In the genomic region with DNA sequence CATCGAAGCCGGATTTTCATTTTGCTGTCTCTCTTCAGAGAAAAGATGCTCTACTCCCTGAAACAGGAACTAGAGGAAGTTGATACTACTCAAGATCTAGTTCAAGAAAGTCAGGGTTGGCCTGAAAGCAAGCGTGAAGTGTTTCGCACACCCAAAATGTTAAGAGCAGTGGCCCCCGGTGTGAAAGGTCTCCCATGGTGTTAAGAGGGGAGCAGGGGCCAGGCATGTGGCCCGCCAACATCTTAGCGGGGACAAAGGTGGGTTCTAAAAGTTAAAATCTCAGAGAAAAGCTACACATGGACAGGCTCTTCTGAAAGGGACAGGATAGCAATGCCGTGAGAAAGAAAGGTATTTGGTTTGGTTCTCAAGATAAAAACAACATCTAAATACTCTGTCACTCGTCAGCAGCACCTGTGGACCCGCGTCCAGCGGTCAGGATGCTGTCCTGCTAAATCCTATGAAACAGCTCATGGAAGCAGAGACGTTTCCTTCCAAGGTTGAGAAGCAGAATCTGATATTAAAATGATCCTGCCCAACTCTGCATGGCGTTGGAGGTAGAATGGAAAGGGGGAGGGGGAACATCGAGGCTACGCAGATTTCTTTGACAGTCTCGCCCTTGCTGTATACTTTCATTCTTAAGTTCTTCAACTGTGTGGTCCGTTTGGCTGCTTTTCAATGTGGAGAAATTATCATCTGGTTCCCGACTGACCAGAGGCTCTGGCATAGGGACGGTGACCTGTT, we compare ENCODE assay signal across 9 mouse cellular contexts. TPM values are rescaled to one million over a fixed set of nuclear protein-coding genes. Genes with fewer than 3 reads are reported as not detected.
A peak's percentile ranks its signal among the peaks of the same experiment; 100 is the strongest.
DNase-seq lines count a peak whose midpoint lies in the region; ATAC-seq and TF ChIP-seq lines count a peak whose summit lies in the region.
"Had no signal": no experiment of that assay in that cellular context is flagged by ENCODE, and none has a peak within 500 bp of the region (broad histone marks: within the 10 kb centered on the region; RNA-seq: fewer than 3 reads in every experiment).

No protein-coding gene starts in this region.

- no peak overlapping the region for H3K4me3 ChIP-seq in kidney, postnatal 0 days (replicated peaks; ENCODE audit: low read depth, low read length)
- peak overlapping the region; percentile 50 to 61 (median 52) for H3K4me3 ChIP-seq in CH12.LX (replicated peaks in 1 of 3; ENCODE audit: low read depth in 2 of 3, low read length in 2 of 3, poor library complexity in 1 of 3)
- peak overlapping the region; percentile 36 for H3K4me3 ChIP-seq in brown adipose tissue, adult 24 weeks (ENCODE audit: insufficient read depth, low read depth, low read length)
- H3K4me3 ChIP-seq in liver, embryonic 15.5 days (replicated peaks), result peak overlapping the region; percentile 50
- H3K4me3 ChIP-seq: hindbrain, embryonic 13.5 days had no signal

- no peaks in the 10 kb centered on the region for H3K27me3 ChIP-seq in kidney, postnatal 0 days (ENCODE audit: insufficient read depth, low read length)
- peaks cover 2% of the 10 kb centered on the region for H3K27me3 ChIP-seq in CH12.LX (replicated peaks)
- H3K27me3 ChIP-seq in liver, embryonic 15.5 days, result no peaks in the 10 kb centered on the region
- H3K27me3 ChIP-seq: hindbrain, embryonic 13.5 days had no signal

- H3K79me2 ChIP-seq in CH12.LX (replicated peaks; ENCODE audit: control insufficient read depth, extremely low read depth, insufficient read depth, poor library complexity, severe bottlenecking), result no peaks in the 10 kb centered on the region

- no peaks in the 10 kb centered on the region for H3K36me3 ChIP-seq in kidney, postnatal 0 days (ENCODE audit: insufficient read depth, low read length)
- H3K36me3 ChIP-seq in CH12.LX (replicated peaks in 1 of 2; ENCODE audit: control insufficient read depth in 1 of 2, insufficient read depth in 1 of 2, low read length in 1 of 2), result peaks cover 0 to 3% of the 10 kb centered on the region in 2 experiments
- H3K36me3 ChIP-seq in liver, embryonic 15.5 days (replicated peaks), result no peaks in the 10 kb centered on the region
- H3K36me3 ChIP-seq: hindbrain, embryonic 13.5 days had no signal

- peak; percentile 49 for TF ChIP-seq EP300 in CH12.LX (IDR thresholded peaks at IDR 0.05; ENCODE audit: low read length)

- no peak for TF ChIP-seq CTCF in kidney, postnatal 0 days (IDR thresholded peaks at IDR 0.05; ENCODE audit: low read depth)
- TF ChIP-seq CTCF in CH12.LX (conservative IDR thresholded peaks at IDR 0.05 in 1 of 2, IDR thresholded peaks at IDR 0.05 in 1 of 2; ENCODE audit: low read depth in 2 of 2, low read length in 2 of 2), result no peak

- no peaks in the 10 kb centered on the region for H3K4me1 ChIP-seq in kidney, postnatal 0 days (replicated peaks; ENCODE audit: insufficient read depth, low read length)
- H3K4me1 ChIP-seq in CH12.LX (ENCODE audit: control insufficient read depth in 1 of 2, insufficient read depth in 2 of 2), result peaks cover 18 to 53% of the 10 kb centered on the region in 2 experiments
- H3K4me1 ChIP-seq in brown adipose tissue, adult 24 weeks (ENCODE audit: control insufficient read depth, insufficient read depth, insufficient read length, low read length), result peaks cover 6% of the 10 kb centered on the region; the same call in 1 of the 2 replicates
- peaks cover 24% of the 10 kb centered on the region for H3K4me1 ChIP-seq in liver, embryonic 15.5 days (replicated peaks)
- H3K4me1 ChIP-seq: hindbrain, embryonic 13.5 days had no signal

- in situ Hi-C loops in CH12.LX (cut with MboI; ENCODE audit: low pct_ligation_motif_present, low pct_unique_long_range_greater_than_20kb, low sequenced_read_pairs), result loop anchor here (5.0 kb wide), 1 partner anchor 33 kb away; no protein-coding TSS in a partner anchor

- no peak for TF ChIP-seq RAD21 in CH12.LX (IDR thresholded peaks at IDR 0.05; ENCODE audit: low read depth, low read length)

- no peaks in the 10 kb centered on the region for H3K9me3 ChIP-seq in kidney, postnatal 0 days (replicated peaks; ENCODE audit: low read length)
- no peaks in the 10 kb centered on the region for H3K9me3 ChIP-seq in CH12.LX (replicated peaks; ENCODE audit: low read length)
- H3K9me3 ChIP-seq in liver, embryonic 15.5 days (replicated peaks), result no peaks in the 10 kb centered on the region
- H3K9me3 ChIP-seq: hindbrain, embryonic 13.5 days had no signal

- ATAC-seq in kidney, postnatal 0 days (replicated peaks; ENCODE audit: low FRiP score, low read depth), result no peak
- 0 out of 2 replicates have a peak, but pooled peaks have one; percentile 4 for ATAC-seq in liver, embryonic 15.5 days (ENCODE audit: insufficient read depth)

- dilution Hi-C loops in CH12.LX (cut with MboI; ENCODE audit: extremely low pct_ligation_motif_present, extremely low pct_unique_long_range_greater_than_20kb, low sequenced_read_pairs), result no loop called here

- H3K9ac ChIP-seq in kidney, postnatal 0 days (ENCODE audit: low read depth, low read length), result no peak overlapping the region
- H3K9ac ChIP-seq in CH12.LX (ENCODE audit: insufficient read depth, low read depth), result peak overlapping the region; percentile 83
- H3K9ac ChIP-seq in liver, embryonic 15.5 days, result peak overlapping the region; percentile 30
- H3K9ac ChIP-seq: hindbrain, embryonic 13.5 days had no signal

- WGBS in kidney, postnatal 0 days, result 72% methylated on average over 20 of the region's 20 CpGs
- WGBS in liver, embryonic 15.5 days (ENCODE audit: insufficient replicate concordance), result 38% methylated on average over 20 of the region's 20 CpGs

- DNase-seq in kidney, postnatal 0 days (ENCODE audit: low spot score), result no peak
- DNase-seq in kidney, adult 18-20 months, result no peak
- peak; percentile 47 for DNase-seq in CH12.LX (ENCODE audit: extremely low read depth)
- DNase-seq in frontal cortex, adult 2 months (ENCODE audit: extremely low spot score in 1 of 2, low spot score in 1 of 2), result no peak
- DNase-seq in cerebellum, postnatal 4 days (ENCODE audit: low spot score in 2 of 2), result no peak
- DNase-seq in cerebellum, postnatal 14 days, result no peak

- peak overlapping the region; percentile 27 for H3K27ac ChIP-seq in kidney, postnatal 0 days
- peak overlapping the region; percentile 39 for H3K27ac ChIP-seq in CH12.LX (ENCODE audit: insufficient read depth, low read depth)
- peak overlapping the region; percentile 32 for H3K27ac ChIP-seq in brown adipose tissue, adult 24 weeks (replicated peaks; ENCODE audit: low read depth, low read length)
- H3K27ac ChIP-seq in liver, embryonic 15.5 days (replicated peaks), result peak overlapping the region; percentile 39
- H3K27ac ChIP-seq: hindbrain, embryonic 13.5 days had no signal

- H3K4me2 ChIP-seq in kidney, postnatal 0 days (ENCODE audit: low read length), result peak overlapping the region; percentile 35
- H3K4me2 ChIP-seq in CH12.LX (ENCODE audit: insufficient read depth, low read depth, poor library complexity, severe bottlenecking), result peak overlapping the region; percentile 84
- peak overlapping the region; percentile 70 for H3K4me2 ChIP-seq in liver, embryonic 15.5 days
- H3K4me2 ChIP-seq: hindbrain, embryonic 13.5 days had no signal

- peak; percentile 37; the same call in 1 of the 2 replicates for TF ChIP-seq POLR2A in CH12.LX (IDR thresholded peaks at IDR 0.05; ENCODE audit: low read depth, low read length)

RNA-seq across cellular contexts. Expression of a gene that starts 30.0 kb away (rescaled TPM):
- 45.2 and 45.6 TPM in 2 replicates for polyA plus RNA-seq in kidney, postnatal 0 days (2015; fragmentation: Nextera tagmentation; extraction: Ambion mirVana)
- 17.6 and 23.0 TPM in 2 replicates for total RNA-seq in CH12.LX (2012; rRNA removed)
- 31.3 and 37.3 TPM in 2 replicates for total RNA-seq in CH12.LX (2014; rRNA removed)
- 29.4 and 34.9 TPM in 2 replicates for polyA plus RNA-seq in CH12.LX (2012; ENCODE audit: insufficient read length, low read depth)
- 13.5 and 14.1 TPM in 2 replicates for polyA plus RNA-seq in brown adipose tissue, adult 24 weeks (2012; ENCODE audit: insufficient read depth, insufficient read length, missing spikeins)
- polyA plus RNA-seq in liver, embryonic 15.5 days (2015; fragmentation: Nextera tagmentation; extraction: Ambion mirVana), result 4.7 and 5.5 TPM in 2 replicates
- polyA plus RNA-seq in frontal cortex, adult 2 months (2012; rRNA removed), result 54.8 and 63.1 TPM in 2 replicates

RNA-seq across cellular contexts. Expression of a gene that starts 30.1 kb away (rescaled TPM):
- 129 and 140 TPM in 2 replicates for polyA plus RNA-seq in kidney, postnatal 0 days (2015; fragmentation: Nextera tagmentation; extraction: Ambion mirVana)
- total RNA-seq in CH12.LX (2012; rRNA removed) (47.1 and 48.1 TPM in 2 replicates), CH12.LX (2014; rRNA removed) (83.0 and 94.7 TPM in 2 replicates)
- polyA plus RNA-seq in CH12.LX (2012; ENCODE audit: insufficient read length, low read depth), result 46.4 and 48.1 TPM in 2 replicates
- 25.2 and 38.3 TPM in 2 replicates for polyA plus RNA-seq in brown adipose tissue, adult 24 weeks (2012; ENCODE audit: insufficient read depth, insufficient read length, missing spikeins)
- polyA plus RNA-seq in liver, embryonic 15.5 days (2015; fragmentation: Nextera tagmentation; extraction: Ambion mirVana), result 27.8 and 31.5 TPM in 2 replicates
- 29.8 and 30.9 TPM in 2 replicates for polyA plus RNA-seq in frontal cortex, adult 2 months (2012; rRNA removed)

RNA-seq across cellular contexts. Expression of a gene that starts 35.8 kb away (rescaled TPM):
- polyA plus RNA-seq in kidney, postnatal 0 days (2015; fragmentation: Nextera tagmentation; extraction: Ambion mirVana), result 13.9 and 15.3 TPM in 2 replicates
- total RNA-seq in CH12.LX (2012; rRNA removed) (49.6 and 54.9 TPM in 2 replicates), CH12.LX (2014; rRNA removed) (55.1 and 64.3 TPM in 2 replicates)
- polyA plus RNA-seq in CH12.LX (2012; ENCODE audit: insufficient read length, low read depth), result 52.2 and 71.0 TPM in 2 replicates
- 3.3 and 6.0 TPM in 2 replicates for polyA plus RNA-seq in brown adipose tissue, adult 24 weeks (2012; ENCODE audit: insufficient read depth, insufficient read length, missing spikeins)
- 24.1 and 24.5 TPM in 2 replicates for polyA plus RNA-seq in liver, embryonic 15.5 days (2015; fragmentation: Nextera tagmentation; extraction: Ambion mirVana)
- 5.7 and 6.9 TPM in 2 replicates for polyA plus RNA-seq in frontal cortex, adult 2 months (2012; rRNA removed)

RNA-seq across cellular contexts. Expression of a gene that starts 50.0 kb away (rescaled TPM):
- polyA plus RNA-seq in kidney, postnatal 0 days (2015; fragmentation: Nextera tagmentation; extraction: Ambion mirVana), result not detected in 2 replicates
- not detected in 2 replicates for total RNA-seq in CH12.LX (2012; rRNA removed)
- not detected in 2 replicates for total RNA-seq in CH12.LX (2014; rRNA removed)
- polyA plus RNA-seq in CH12.LX (2012; ENCODE audit: insufficient read length, low read depth), result not detected in 2 replicates
- not detected in 2 replicates for polyA plus RNA-seq in brown adipose tissue, adult 24 weeks (2012; ENCODE audit: insufficient read depth, insufficient read length, missing spikeins)
- polyA plus RNA-seq in liver, embryonic 15.5 days (2015; fragmentation: Nextera tagmentation; extraction: Ambion mirVana), result 1.3 and 1.5 TPM in 2 replicates
- polyA plus RNA-seq in frontal cortex, adult 2 months (2012; rRNA removed), result not detected in 2 replicates
- polyA plus RNA-seq: hindbrain, embryonic 13.5 days had no signal

RNA-seq across cellular contexts. Expression of a gene that starts 50.5 kb away (rescaled TPM):
- 31.2 and 33.6 TPM in 2 replicates for polyA plus RNA-seq in kidney, postnatal 0 days (2015; fragmentation: Nextera tagmentation; extraction: Ambion mirVana)
- 37.2 and 43.5 TPM in 2 replicates for total RNA-seq in CH12.LX (2012; rRNA removed)
- total RNA-seq in CH12.LX (2014; rRNA removed), result 69.8 and 73.1 TPM in 2 replicates
- polyA plus RNA-seq in CH12.LX (2012; ENCODE audit: insufficient read length, low read depth), result 69.0 and 79.7 TPM in 2 replicates
- 23.1 and 24.3 TPM in 2 replicates for polyA plus RNA-seq in brown adipose tissue, adult 24 weeks (2012; ENCODE audit: insufficient read depth, insufficient read length, missing spikeins)
- 9.5 and 9.7 TPM in 2 replicates for polyA plus RNA-seq in liver, embryonic 15.5 days (2015; fragmentation: Nextera tagmentation; extraction: Ambion mirVana)
- polyA plus RNA-seq in frontal cortex, adult 2 months (2012; rRNA removed), result 17.4 and 18.7 TPM in 2 replicates
